Mouse (Mus musculus) MEL (cell line): ENCODE data around the gene Trim47. TPM values are rescaled to one million over a fixed set of nuclear protein-coding genes. Genes with fewer than 3 reads are reported as not detected.

Source experiments
- DNase-seq: peaks from one replicate; pipeline ENCODE4 v3.0.0; 2011; ENCODE audit warnings: low read depth, low spot score
- H3K27ac ChIP-seq: 2 replicates; pipeline ENCODE4 v1.5.1; 2012; ENCODE audit warnings: low read depth, mild to moderate bottlenecking, control low read depth, low read length, moderate library complexity; ENCODE audit not compliant: control insufficient read depth
- H3K27me3 ChIP-seq, 2 experiments: fragments of 150-350 bp in 1 of 2; sonication (generic) in 1 of 2; 2 replicates each; pipeline ENCODE4 v1.6.1; 2012; ENCODE audit warnings: low read length in 2 of 2, mild to moderate bottlenecking in 2 of 2, improper control_type of control experiment in 1 of 2, moderate library complexity in 1 of 2; ENCODE audit not compliant: insufficient read depth in 2 of 2, control insufficient read depth in 1 of 2
- H3K36me3 ChIP-seq, 2 experiments: 2 replicates each; pipeline ENCODE4 v1.6.1; 2012 to 2014; ENCODE audit warnings: low read length in 2 of 2, improper control_type of control experiment in 1 of 2, inconsistent platforms in 1 of 2, mild to moderate bottlenecking in 1 of 2; ENCODE audit not compliant: insufficient read depth in 2 of 2, control insufficient read depth in 1 of 2
- H3K4me1 ChIP-seq, 2 experiments: fragments of 150-350 bp in 1 of 2; sonication (generic) in 1 of 2; 2 replicates each; pipeline ENCODE4 v1.6.1; 2012; ENCODE audit warnings: low read length in 2 of 2, improper control_type of control experiment in 1 of 2, mild to moderate bottlenecking in 1 of 2; ENCODE audit not compliant: insufficient read depth in 2 of 2, control insufficient read depth in 1 of 2
- H3K4me3 ChIP-seq, 2 experiments: fragments of 150-350 bp in 1 of 2; sonication (generic) in 1 of 2; 2 replicates each; pipeline ENCODE4 v1.5.1; 2012; ENCODE audit warnings: low read depth in 2 of 2, low read length in 2 of 2, mild to moderate bottlenecking in 2 of 2, moderate library complexity in 2 of 2, control low read depth in 1 of 2, improper control_type of control experiment in 1 of 2; ENCODE audit not compliant: control insufficient read depth in 1 of 2, insufficient read depth in 1 of 2
- H3K79me2 ChIP-seq: 2 replicates; pipeline ENCODE4 v1.6.1; 2012; ENCODE audit warnings: mild to moderate bottlenecking, low read length, moderate library complexity; ENCODE audit not compliant: control insufficient read depth, poor library complexity, insufficient read depth
- H3K9ac ChIP-seq: 2 replicates; pipeline ENCODE4 v1.6.1; 2012; ENCODE audit warnings: low read depth, mild to moderate bottlenecking, control low read depth, low read length, moderate library complexity; ENCODE audit not compliant: control insufficient read depth, poor library complexity, severe bottlenecking
- H3K9me3 ChIP-seq: fragments of 150-350 bp; sonication (generic); replicated peaks from 2 replicates; pipeline ENCODE4 v1.6.1; 2012; ENCODE audit warnings: mild to moderate bottlenecking, low read length, improper control_type of control experiment, moderate library complexity; ENCODE audit not compliant: insufficient read depth
- BHLHE40 ChIP-seq: IDR thresholded peaks from 2 replicates; pipeline ENCODE4 v1.6.1; 2012; ENCODE audit warnings: low read depth, mild to moderate bottlenecking, inconsistent platforms, low read length, improper control_type of control experiment, borderline replicate concordance
- CHD1 ChIP-seq: IDR thresholded peaks from 2 replicates; pipeline ENCODE4 v1.6.1; 2012; ENCODE audit warnings: low read depth, mild to moderate bottlenecking, inconsistent platforms, low read length, improper control_type of control experiment
- CTCF ChIP-seq, 3 experiments: IDR thresholded peaks in 2 of 3; conservative IDR thresholded peaks in 1 of 3; 2 replicates each; pipeline ENCODE4 v1.5.1; 2011 to 2012; ENCODE audit warnings: low read length in 3 of 3, low read depth in 2 of 3, mild to moderate bottlenecking in 2 of 3, improper control_type of control experiment in 1 of 3, inconsistent platforms in 1 of 3, mixed read lengths in 1 of 3, moderate library complexity in 1 of 3; ENCODE audit not compliant: control insufficient read depth in 1 of 3, insufficient read depth in 1 of 3, poor library complexity in 1 of 3, severe bottlenecking in 1 of 3
- E2F4 ChIP-seq: IDR thresholded peaks from 2 replicates; pipeline ENCODE4 v1.6.1; 2011; ENCODE audit warnings: low read depth, low read length, improper control_type of control experiment, borderline replicate concordance
- EP300 ChIP-seq, 2 experiments: IDR thresholded peaks; 2 replicates each; pipeline ENCODE4 v1.6.1; 2011; ENCODE audit warnings: improper control_type of control experiment in 2 of 2, low read length in 2 of 2, low read depth in 1 of 2, mild to moderate bottlenecking in 1 of 2
- ETS1 ChIP-seq: IDR thresholded peaks from 2 replicates; pipeline ENCODE4 v1.6.1; 2012; ENCODE audit warnings: low read depth, mild to moderate bottlenecking, inconsistent platforms, low read length, improper control_type of control experiment, moderate library complexity
- GABPA ChIP-seq: IDR thresholded peaks from 2 replicates; pipeline ENCODE4 v1.6.1; 2012; ENCODE audit warnings: low read depth, mild to moderate bottlenecking, inconsistent platforms, low read length, improper control_type of control experiment, moderate library complexity
- HCFC1 ChIP-seq: IDR thresholded peaks from 2 replicates; pipeline ENCODE4 v1.6.1; 2012; ENCODE audit warnings: low read depth, mild to moderate bottlenecking, inconsistent platforms, low read length, improper control_type of control experiment, moderate library complexity
- JUND ChIP-seq: IDR thresholded peaks from 2 replicates; pipeline ENCODE4 v1.6.1; 2011; ENCODE audit warnings: low read depth, mild to moderate bottlenecking, improper control_type of control experiment, low read length
- MAFK ChIP-seq: IDR thresholded peaks from 2 replicates; pipeline ENCODE4 v1.6.1; 2011; ENCODE audit warnings: low read depth, mild to moderate bottlenecking, low read length, improper control_type of control experiment, borderline replicate concordance
- MAX ChIP-seq: IDR thresholded peaks from 2 replicates; pipeline ENCODE4 v1.6.1; 2011; ENCODE audit warnings: low read length, improper control_type of control experiment
- MAZ ChIP-seq: IDR thresholded peaks from 2 replicates; pipeline ENCODE4 v1.6.1; 2012; ENCODE audit warnings: low read depth, mild to moderate bottlenecking, inconsistent platforms, low read length, improper control_type of control experiment
- MXI1 ChIP-seq: IDR thresholded peaks from 2 replicates; pipeline ENCODE4 v1.6.1; 2011; ENCODE audit warnings: mild to moderate bottlenecking, low read depth, low read length, improper control_type of control experiment
- MYC ChIP-seq: IDR thresholded peaks from 2 replicates; pipeline ENCODE4 v1.6.1; 2011; ENCODE audit warnings: low read depth, mild to moderate bottlenecking, low read length, improper control_type of control experiment, moderate library complexity
- POLR2AphosphoS2 ChIP-seq: IDR thresholded peaks from 2 replicates; pipeline ENCODE4 v1.6.1; 2011; ENCODE audit warnings: low read length, improper control_type of control experiment
- RAD21 ChIP-seq: IDR thresholded peaks from 2 replicates; pipeline ENCODE4 v1.6.1; 2011; ENCODE audit warnings: mild to moderate bottlenecking, low read depth, low read length, improper control_type of control experiment
- SMC3 ChIP-seq: IDR thresholded peaks from 2 replicates; pipeline ENCODE4 v1.6.1; 2011; ENCODE audit warnings: low read depth, low read length, improper control_type of control experiment
- TAL1 ChIP-seq: IDR thresholded peaks from 2 replicates; pipeline ENCODE4 v1.6.1; 2012; ENCODE audit warnings: mild to moderate bottlenecking, inconsistent platforms, low read length, moderate library complexity, mixed read lengths
- ZNF384 ChIP-seq: IDR thresholded peaks from 2 replicates; pipeline ENCODE4 v1.6.1; 2012; ENCODE audit warnings: low read depth, mild to moderate bottlenecking, inconsistent platforms, low read length, improper control_type of control experiment
- polyA plus RNA-seq, 2 experiments: library from polyadenylated mRNA; stranded (reverse) in 1 of 2; unstranded in 1 of 2; fragments of >175 nt in 1 of 2; fragments of >200 nt in 1 of 2; gene quantifications; 2 replicates each; pipeline versions ENCODE4 v1.2.1 to v1.2.4; 2012; ENCODE audit warnings: low replicate concordance in 2 of 2, low read depth in 1 of 2; ENCODE audit not compliant: insufficient read length in 2 of 2, insufficient read depth in 1 of 2, missing spikeins in 1 of 2
- total RNA-seq: library from RNA; depleted of rRNA; stranded (reverse); fragments of 300-350 nt; gene quantifications from 2 replicates; pipeline ENCODE4 v1.2.3, GENCODE M21; 2012

Trim47 gene
- total and polyA plus RNA-seq, 3 experiments: 5.6 to 6.7 TPM; not detected in 1

DNA sequence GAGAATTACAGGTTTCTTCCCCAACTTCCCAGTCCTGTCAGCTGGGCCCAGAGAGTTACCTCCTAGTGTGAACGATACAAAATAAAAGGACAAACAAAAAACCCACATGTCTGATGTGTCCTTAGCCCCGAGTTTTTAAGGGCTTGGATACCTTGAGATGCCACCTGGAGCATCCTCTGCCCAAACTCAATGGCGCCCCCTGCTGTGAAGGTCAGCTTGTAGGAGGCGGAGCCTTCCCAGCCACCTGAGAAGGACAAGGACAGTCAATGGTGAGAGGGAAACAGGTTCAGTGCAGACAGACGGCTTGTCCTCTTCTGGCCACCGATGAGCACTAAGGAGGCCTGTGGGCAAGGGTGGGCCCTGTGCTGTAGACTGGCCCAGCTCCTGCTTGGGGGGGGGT is 45.9 kb downstream of the Trim47 start:
- Histone ChIP-seq H3K4me1 (peaks cover 7 to 32% of the 10 kb centered on the region in 2 experiments), H3K9ac (no peak overlapping the region), H3K27ac (no peak overlapping the region), H3K79me2 (peaks cover 21% of the 10 kb centered on the region), H3K36me3 (peaks cover 0 to 30% of the 10 kb centered on the region in 2 experiments; a peak in 2 of 4 replicates), H3K27me3 (no peaks in the 10 kb centered on the region), H3K4me3 (no peak overlapping the region), H3K9me3 (no peaks in the 10 kb centered on the region)
- no peak for TF ChIP-seq HCFC1
- TF ChIP-seq SMC3: peak; percentile 51
- peak; percentile 75 to 87 (median 79) for TF ChIP-seq CTCF (IDR thresholded peaks at IDR 0.05 in 2 of 3, conservative IDR thresholded peaks at IDR 0.05 in 1 of 3; ENCODE audit: control insufficient read depth in 1 of 3, insufficient read depth in 1 of 3, low read depth in 2 of 3, low read length in 3 of 3, poor library complexity in 1 of 3, severe bottlenecking in 1 of 3)
- peak; percentile 35 for TF ChIP-seq RAD21
- TF ChIP-seq ETS1: no peak
- TF ChIP-seq MAZ: 0 out of 2 replicates have a peak, but pooled peaks have one; percentile 23
- no peak for TF ChIP-seq MAX
- TF ChIP-seq CHD1: no peak
- peak; percentile 70 for DNase-seq

DNA sequence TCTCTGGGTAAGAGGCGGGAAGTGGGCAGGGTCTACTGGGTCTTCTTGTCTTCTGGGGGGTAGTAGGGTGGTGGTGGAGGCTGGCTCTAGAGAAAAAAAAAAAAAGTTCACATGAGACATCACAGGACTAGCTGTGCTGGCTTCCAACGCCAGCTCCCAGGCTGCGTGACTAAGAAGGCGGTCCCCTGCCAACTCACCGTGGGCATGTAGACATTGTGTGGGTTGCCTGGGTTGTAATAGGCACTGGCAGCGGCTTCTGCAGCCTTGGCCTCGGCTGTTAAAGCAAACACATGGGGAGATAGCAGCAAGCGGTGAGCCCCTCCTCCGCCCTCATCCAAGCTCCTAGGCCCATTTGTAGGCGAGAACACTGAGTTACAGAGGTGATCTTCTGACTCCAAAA is 47.5 kb downstream of the Trim47 start:
- Histone ChIP-seq H3K27me3 (no peaks in the 10 kb centered on the region), H3K9me3 (no peaks in the 10 kb centered on the region), H3K79me2 (peaks cover 21% of the 10 kb centered on the region), H3K4me3 (no peak overlapping the region), H3K9ac (no peak overlapping the region), H3K36me3 (peaks cover 0 to 21% of the 10 kb centered on the region in 2 experiments; a peak in 2 of 4 replicates), H3K4me1 (peaks cover 11 to 24% of the 10 kb centered on the region in 2 experiments), H3K27ac (no peak overlapping the region)
- TF ChIP-seq TAL1 (no peak), MAFK (no peak), EP300 (IDR thresholded peaks at IDR 0.05; ENCODE audit: low read depth in 1 of 2, low read length in 2 of 2) (no peak), MXI1 (no peak), E2F4 (no peak), JUND (no peak), ZNF384 (no peak), GABPA (no peak), POLR2AphosphoS2 (no peak), MYC (no peak), BHLHE40 (no peak)
- DNase-seq: no peak
